Mouse (Mus musculus) liver, embryonic 13.5 days (tissue): Measurements from ENCODE around the gene Dll1. TPM values are rescaled to one million over a fixed set of nuclear protein-coding genes. Genes with fewer than 3 reads are reported as not detected.
A peak's percentile ranks its signal among the peaks of the same experiment; 100 is the strongest.

Experiments used
- ATAC-seq: fragments of 200-750 bp; cut with Nextera tagmentation; 2 replicates; pipeline ENCODE4 v1.8.0; 2017; ENCODE audit warnings: low read depth, mild to moderate bottlenecking, moderate number of reproducible peaks, moderate library complexity
- DNase-seq: peaks from one replicate; pipeline ENCODE4 v3.0.0; 2022
- H3K27ac ChIP-seq: fragments of 300-500 bp; sonication (generic); 2 replicates; pipeline ENCODE4 v1.5.1; 2015; ENCODE audit warnings: moderate library complexity, mild to moderate bottlenecking, inconsistent platforms
- H3K27me3 ChIP-seq: fragments of 300-500 bp; sonication (generic); 2 replicates; pipeline ENCODE4 v1.6.1; 2015; ENCODE audit warnings: mild to moderate bottlenecking, inconsistent platforms
- H3K36me3 ChIP-seq: fragments of 300-500 bp; sonication (generic); 2 replicates; pipeline ENCODE4 v1.6.1; 2015; ENCODE audit warnings: mild to moderate bottlenecking, inconsistent platforms
- H3K4me1 ChIP-seq: fragments of 300-500 bp; sonication (generic); replicated peaks from 2 replicates; pipeline ENCODE4 v1.6.1; 2015; ENCODE audit warnings: inconsistent platforms
- H3K4me2 ChIP-seq: fragments of 300-500 bp; sonication (generic); 2 replicates; pipeline ENCODE4 v1.6.1; 2015; ENCODE audit warnings: inconsistent platforms, mild to moderate bottlenecking, moderate library complexity
- H3K4me3 ChIP-seq: fragments of 300-500 bp; sonication (generic); replicated peaks from 2 replicates; pipeline ENCODE4 v1.5.1; 2015; ENCODE audit warnings: mild to moderate bottlenecking, inconsistent platforms
- H3K9ac ChIP-seq: fragments of 300-500 bp; sonication (generic); 2 replicates; pipeline ENCODE4 v1.6.1; 2015; ENCODE audit warnings: mild to moderate bottlenecking, inconsistent platforms
- H3K9me3 ChIP-seq: fragments of 300-500 bp; sonication (generic); replicated peaks from 2 replicates; pipeline ENCODE4 v1.6.1; 2016; ENCODE audit warnings: inconsistent platforms
- WGBS: fragments of 180-500 bp; shearing (Covaris S2); methylation state at CpG from one replicate; pipeline ENCODE4 v1.1.7; 2015; ENCODE audit not compliant: insufficient replicate concordance; 5-methylcytosine and 5-hydroxymethylcytosine counted together
- polyA plus RNA-seq: library from polyadenylated mRNA; unstranded; fragments of >200 nt; fragmentation: Nextera tagmentation; extraction: Ambion mirVana; gene quantifications from 2 replicates; pipeline ENCODE4 v1.2.1, GENCODE M21; 2015

Gene Dll1
- polyA plus RNA-seq, 1 experiment from 2014 or later = 1.3 TPM

DNA sequence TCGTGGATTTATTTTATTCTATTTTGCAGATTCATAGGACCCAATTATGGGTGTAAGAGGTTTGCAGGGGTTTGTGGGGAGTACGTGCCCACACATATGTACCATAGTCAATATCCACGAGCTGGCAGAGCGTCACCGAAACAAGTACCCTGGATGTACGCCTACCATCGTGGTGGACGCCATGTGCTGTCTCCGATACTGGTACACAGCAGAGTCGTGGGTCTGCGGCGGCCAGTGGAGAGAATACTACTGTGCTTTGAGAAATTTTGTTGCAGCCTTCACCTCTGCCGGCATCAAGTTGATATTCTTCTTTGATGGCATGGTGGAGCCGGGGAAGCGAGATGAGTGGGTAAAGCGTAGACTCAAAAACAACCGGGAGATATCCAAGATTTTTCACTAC lies 25.0 kb upstream of the Dll1 start:
- peaks cover 28% of the 10 kb centered on the region for H3K36me3 ChIP-seq
- no peaks in the 10 kb centered on the region for H3K9me3 ChIP-seq
- H3K4me2 ChIP-seq = no peak overlapping the region
- no peak overlapping the region for H3K27ac ChIP-seq
- no peak overlapping the region for H3K4me3 ChIP-seq
- ATAC-seq (no peak), DNase-seq (no peak)
- 85% methylated on average over 17 of the region's 17 CpGs for WGBS
- H3K27me3 ChIP-seq = no peaks in the 10 kb centered on the region
- H3K4me1 ChIP-seq = peaks cover 8% of the 10 kb centered on the region
- H3K9ac ChIP-seq = no peak overlapping the region

DNA sequence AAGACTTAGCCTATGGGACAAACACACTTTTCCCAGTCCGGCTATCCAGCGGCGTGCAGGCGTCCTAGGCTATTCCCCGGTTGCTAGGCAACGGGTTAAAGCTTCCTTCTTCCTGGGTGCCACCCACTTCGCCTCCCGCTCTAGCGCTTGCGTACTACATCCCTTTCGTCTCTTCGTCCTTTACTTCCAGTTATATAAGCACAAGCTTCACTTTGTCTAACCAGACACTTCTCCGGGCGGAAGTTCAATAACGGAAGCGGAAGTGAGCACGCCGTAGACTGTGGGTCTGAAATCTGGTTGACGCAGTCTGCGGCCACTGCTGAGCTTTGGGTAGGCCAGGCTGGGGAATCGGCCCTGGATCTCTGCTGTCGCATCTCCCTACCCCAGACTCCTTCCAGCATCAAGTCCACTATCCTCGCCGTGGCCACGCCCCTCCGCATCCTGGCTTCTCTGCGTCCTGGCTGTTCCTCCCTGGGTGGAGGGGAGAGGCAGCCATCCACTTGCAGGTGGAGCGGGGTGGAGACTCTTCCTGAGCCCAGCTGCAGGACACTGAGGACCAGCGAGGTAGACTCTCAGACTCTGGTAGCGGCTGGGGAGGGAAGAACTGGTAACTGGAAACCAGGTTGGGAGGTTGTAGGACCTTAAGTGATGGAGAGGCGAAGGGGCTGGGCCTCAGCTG lies 19.5 kb upstream of the Dll1 start, which contains the start of gene Fam120b:
TSS of gene Fam120b (plus strand) at position 206 of the 679 bp plus-strand sequence.
- Histone ChIP-seq H3K36me3 (no peaks in the 10 kb centered on the region), H3K4me1 (peaks cover 21% of the 10 kb centered on the region), H3K4me2 (peak within 1 kb of the TSS; percentile 81), H3K4me3 (peak within 1 kb of the TSS; percentile 76), H3K9ac (peak within 1 kb of the TSS; percentile 77), H3K27me3 (peaks cover 11% of the 10 kb centered on the region; the same call in 1 of the 2 replicates), H3K9me3 (no peaks in the 10 kb centered on the region), H3K27ac (peak within 1 kb of the TSS; percentile 50)
- ATAC-seq (peak; percentile 91), DNase-seq (peak; percentile 69)
- 2% methylated on average over 31 of the region's 31 CpGs for WGBS

DNA sequence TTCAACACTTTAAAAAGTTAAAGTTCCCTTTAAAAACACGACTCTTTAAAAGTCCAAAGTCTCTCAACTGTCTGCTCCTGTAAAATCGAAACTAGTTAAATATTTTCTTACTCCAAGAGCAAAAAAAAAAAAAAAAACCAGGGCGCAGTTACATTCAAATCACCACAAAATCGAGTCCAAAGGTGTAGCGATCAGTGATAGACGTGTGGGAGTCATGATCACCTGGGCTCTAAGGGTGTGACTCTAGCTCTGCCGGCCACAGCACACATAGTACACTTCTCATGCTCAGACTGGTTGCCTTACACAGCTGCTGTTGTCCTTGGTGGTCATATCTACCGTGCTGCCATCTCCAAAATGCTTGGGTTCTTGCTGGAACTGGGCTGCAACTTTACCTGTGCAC lies 12.7 kb upstream of the Dll1 start:
- Histone ChIP-seq H3K4me3 (no peak overlapping the region), H3K4me1 (no peaks in the 10 kb centered on the region), H3K4me2 (no peak overlapping the region), H3K9me3 (no peaks in the 10 kb centered on the region), H3K27ac (peak overlapping the region; percentile 44), H3K9ac (no peak overlapping the region), H3K27me3 (peaks cover 18% of the 10 kb centered on the region; the same call in 1 of the 2 replicates), H3K36me3 (no peaks in the 10 kb centered on the region)
- no peak for DNase-seq
- WGBS = 49% methylated on average over 8 of the region's 8 CpGs
- ATAC-seq = peak; percentile 77

DNA sequence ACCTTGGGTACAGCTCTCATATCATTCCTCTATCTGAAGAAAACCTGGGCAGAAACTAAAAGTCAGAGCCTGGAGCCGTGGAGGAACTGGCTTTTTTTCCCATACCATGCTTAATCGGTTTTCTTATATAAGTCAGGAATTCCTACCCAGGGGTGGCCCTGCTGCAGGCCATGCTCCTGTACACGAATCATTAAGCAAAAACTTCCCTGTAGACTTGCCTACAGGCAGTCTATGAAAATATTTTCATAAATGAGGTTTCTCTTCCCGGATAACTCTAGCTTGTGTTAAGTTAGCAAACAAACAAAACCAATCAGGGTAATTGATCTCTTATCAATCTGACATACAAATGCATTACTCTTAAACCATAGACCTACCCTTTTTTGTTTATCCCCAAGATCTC lies 12.2 kb upstream of the Dll1 start:
- Histone ChIP-seq H3K4me2 (no peak overlapping the region), H3K4me1 (no peaks in the 10 kb centered on the region), H3K9ac (no peak overlapping the region), H3K36me3 (no peaks in the 10 kb centered on the region), H3K27me3 (peaks cover 21% of the 10 kb centered on the region), H3K9me3 (no peaks in the 10 kb centered on the region), H3K4me3 (no peak overlapping the region), H3K27ac (no peak overlapping the region)
- DNase-seq = no peak
- ATAC-seq = peak; percentile 29; the same call in 1 of the 2 replicates
- WGBS = 50% methylated on average over 4 of the region's 4 CpGs

DNA sequence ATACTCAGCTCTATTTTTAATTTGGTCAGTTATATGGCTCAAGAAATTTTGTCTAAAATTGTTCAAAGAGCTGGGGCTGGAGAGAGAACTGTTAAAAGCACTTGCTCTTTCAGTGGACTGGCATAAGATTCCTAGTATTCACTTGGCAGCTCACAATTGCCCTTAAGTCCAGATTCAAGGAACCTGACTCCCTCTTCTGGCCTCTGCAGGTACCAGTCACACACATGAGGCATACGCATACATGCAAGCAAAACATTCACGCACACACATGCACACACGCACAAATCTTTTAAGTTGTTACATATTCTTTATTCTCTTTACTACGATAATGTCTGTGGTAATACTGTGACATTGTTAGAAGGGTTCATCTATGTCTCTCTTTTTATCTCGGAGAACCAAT lies 6.7 kb upstream of the Dll1 start:
- H3K9ac ChIP-seq = no peak overlapping the region
- H3K9me3 ChIP-seq = no peaks in the 10 kb centered on the region
- DNase-seq (no peak), ATAC-seq (no peak)
- H3K27ac ChIP-seq = no peak overlapping the region
- H3K4me3 ChIP-seq = no peak overlapping the region
- WGBS = 78% methylated on average over 5 of the region's 5 CpGs
- peaks cover 9% of the 10 kb centered on the region; the same call in 1 of the 2 replicates for H3K4me1 ChIP-seq
- no peak overlapping the region for H3K4me2 ChIP-seq
- H3K27me3 ChIP-seq = peaks cover 62% of the 10 kb centered on the region
- no peaks in the 10 kb centered on the region for H3K36me3 ChIP-seq

DNA sequence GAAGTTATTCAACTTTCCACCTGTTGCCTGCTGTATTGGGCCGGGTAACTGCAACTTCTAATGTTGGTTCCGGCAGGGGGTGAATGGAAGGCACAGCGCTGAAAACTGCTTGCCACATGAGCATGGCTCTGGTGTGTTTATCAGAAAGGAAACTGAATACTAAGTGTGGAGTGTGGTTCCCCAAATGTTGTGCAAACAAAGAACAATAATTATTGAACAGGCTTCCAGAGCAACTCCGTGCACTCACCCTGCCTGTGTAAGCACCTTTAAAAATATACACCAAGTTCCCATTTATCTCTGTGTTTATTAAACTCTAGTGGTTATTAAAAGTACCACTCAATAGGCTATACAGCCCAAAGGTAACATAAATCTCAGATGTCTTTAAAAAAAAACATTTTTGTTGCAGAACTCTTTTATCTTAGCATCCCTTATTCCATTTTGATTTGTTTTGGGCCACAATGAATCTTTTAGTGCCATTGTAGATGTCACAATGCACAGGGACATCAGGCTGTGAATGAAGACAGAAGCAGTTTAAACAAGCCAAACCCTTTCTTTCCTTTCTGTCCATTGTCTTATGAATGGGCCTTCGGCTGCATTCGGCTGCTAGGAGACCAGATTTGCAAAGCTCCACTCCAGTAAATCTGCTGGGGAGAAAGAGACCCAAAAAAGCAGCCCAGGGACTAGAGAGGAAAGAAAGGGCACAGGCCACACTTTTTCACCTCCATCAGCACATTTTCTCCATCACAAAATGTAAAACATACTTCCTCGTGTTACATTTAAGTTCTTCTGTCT lies 5.4 kb upstream of the Dll1 start:
- 30% methylated on average over 7 of the region's 7 CpGs for WGBS
- Histone ChIP-seq H3K4me3 (no peak overlapping the region), H3K36me3 (no peaks in the 10 kb centered on the region), H3K27ac (no peak overlapping the region), H3K9ac (no peak overlapping the region), H3K27me3 (peaks cover 75% of the 10 kb centered on the region), H3K4me1 (peaks cover 9% of the 10 kb centered on the region; the same call in 1 of the 2 replicates), H3K9me3 (no peaks in the 10 kb centered on the region), H3K4me2 (no peak overlapping the region)
- no peak for DNase-seq
- no peak for ATAC-seq

DNA sequence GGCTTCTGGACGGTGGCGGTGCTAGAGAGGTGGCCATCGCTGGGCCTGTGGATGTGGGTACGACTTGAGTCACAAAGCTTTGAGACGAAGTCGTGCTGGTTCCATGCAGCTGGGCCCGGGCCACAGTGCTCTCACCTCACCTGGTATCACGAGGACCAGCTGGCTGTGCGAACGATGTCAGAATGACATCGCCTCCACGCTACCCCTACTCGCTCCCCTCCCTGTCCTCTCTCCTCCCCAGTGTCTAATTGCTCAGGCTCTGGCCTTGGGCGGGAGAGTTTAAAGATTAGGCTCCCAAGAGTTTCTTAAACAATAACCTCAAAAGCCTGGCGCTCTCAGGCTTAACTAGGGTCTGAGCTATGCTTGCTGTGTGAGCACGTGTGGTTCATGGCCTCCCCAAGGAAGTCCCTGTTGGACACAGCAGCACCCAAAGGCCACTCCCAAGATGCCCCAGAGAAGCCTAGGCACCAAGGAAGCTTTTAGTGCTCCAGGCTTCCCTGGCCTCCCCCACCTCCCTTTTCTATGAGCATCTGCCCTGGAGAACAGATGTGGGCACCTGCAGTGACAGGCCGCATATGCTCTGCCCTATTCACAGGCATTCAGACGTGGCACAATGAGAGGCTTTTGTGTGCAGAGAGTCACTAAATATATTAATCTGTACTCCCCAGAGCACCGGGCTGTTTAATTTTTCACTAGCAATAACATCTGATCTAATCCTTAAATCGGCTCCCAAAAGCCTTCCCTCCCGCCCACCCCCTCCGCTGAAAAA lies 4.6 kb upstream of the Dll1 start:
- H3K9me3 ChIP-seq = no peaks in the 10 kb centered on the region
- no peak overlapping the region for H3K9ac ChIP-seq
- ATAC-seq (0 out of 2 replicates have a peak, but pooled peaks have one; percentile 11), DNase-seq (no peak)
- H3K4me2 ChIP-seq = peak overlapping the region; percentile 57
- H3K27me3 ChIP-seq = peaks cover 78% of the 10 kb centered on the region
- peak overlapping the region; percentile 43 for H3K4me3 ChIP-seq
- WGBS = 12% methylated on average over 22 of the region's 22 CpGs
- H3K36me3 ChIP-seq = no peaks in the 10 kb centered on the region
- no peak overlapping the region for H3K27ac ChIP-seq
- H3K4me1 ChIP-seq = peaks cover 15% of the 10 kb centered on the region

DNA sequence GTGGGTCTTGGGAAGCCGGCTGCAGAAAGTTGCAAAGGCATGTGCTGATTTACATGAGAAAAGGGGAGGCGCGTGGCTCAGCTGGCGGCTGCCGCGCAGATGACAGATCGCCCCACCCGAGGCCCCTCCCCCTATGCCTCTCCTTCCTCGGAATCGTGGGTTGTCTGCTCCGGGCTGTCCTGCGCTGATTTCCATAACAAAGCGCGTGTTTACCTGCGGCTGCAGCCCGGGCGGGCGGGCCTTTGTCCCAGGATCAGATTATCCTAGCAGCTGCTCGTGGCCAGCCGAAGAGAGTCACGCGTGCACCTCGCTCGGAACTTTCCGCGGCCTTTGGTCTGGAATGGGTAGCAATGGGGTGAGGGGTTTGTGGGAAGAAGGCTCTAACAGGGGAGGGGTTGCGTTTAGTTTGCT lies 4.0 kb upstream of the Dll1 start:
- H3K9me3 ChIP-seq = no peaks in the 10 kb centered on the region
- H3K27ac ChIP-seq = no peak overlapping the region
- ATAC-seq = no peak
- H3K4me2 ChIP-seq = peak overlapping the region; percentile 57
- H3K27me3 ChIP-seq = peaks cover 85% of the 10 kb centered on the region
- H3K4me3 ChIP-seq = peak overlapping the region; percentile 43
- DNase-seq = no peak
- H3K9ac ChIP-seq = no peak overlapping the region
- peaks cover 17% of the 10 kb centered on the region for H3K4me1 ChIP-seq
- WGBS = 2% methylated on average over 27 of the region's 27 CpGs
- H3K36me3 ChIP-seq = no peaks in the 10 kb centered on the region

DNA sequence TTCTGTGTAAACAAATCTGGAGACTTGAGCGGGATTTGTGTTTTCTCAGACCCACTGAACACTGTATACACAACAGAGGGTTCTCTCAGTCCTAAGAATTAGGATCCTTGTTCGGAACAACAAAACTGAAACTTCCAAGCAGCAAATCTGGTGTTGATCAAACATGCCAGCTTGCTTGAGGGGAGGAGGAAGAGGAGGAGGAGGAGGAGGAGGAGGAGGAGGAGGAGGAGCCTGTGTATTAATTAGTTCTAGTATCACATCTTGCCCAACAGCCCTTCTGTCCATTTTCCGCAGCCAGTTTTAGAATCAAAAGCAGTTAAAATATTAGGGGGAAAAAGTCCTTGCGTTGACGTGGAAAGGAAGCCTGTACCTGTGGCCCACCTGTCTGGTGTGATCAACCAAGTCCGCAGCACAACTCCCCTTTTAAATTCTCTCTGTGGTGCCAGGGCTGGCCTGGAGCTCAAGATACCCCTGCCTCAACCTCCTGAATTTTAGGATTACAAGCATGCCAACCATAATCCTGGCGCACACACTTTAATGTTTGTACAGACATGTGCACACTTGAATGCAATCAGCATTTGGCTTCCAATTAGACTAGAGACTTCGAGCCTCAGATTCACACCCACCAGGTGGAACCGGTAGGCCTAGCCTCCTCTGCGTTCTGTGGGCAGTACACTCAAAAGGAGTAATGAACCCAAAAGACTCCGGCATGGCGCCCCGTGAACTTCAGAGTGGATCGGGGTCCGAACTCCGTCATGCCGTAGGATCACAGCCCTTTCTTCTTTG lies 3.3 kb upstream of the Dll1 start:
- 11% methylated on average over 17 of the region's 17 CpGs for WGBS
- Histone ChIP-seq H3K4me2 (peak overlapping the region; percentile 57), H3K9ac (no peak overlapping the region), H3K4me3 (peak overlapping the region; percentile 43), H3K27ac (no peak overlapping the region), H3K27me3 (peaks cover 92% of the 10 kb centered on the region), H3K4me1 (peaks cover 20% of the 10 kb centered on the region), H3K9me3 (no peaks in the 10 kb centered on the region), H3K36me3 (no peaks in the 10 kb centered on the region)
- DNase-seq (no peak), ATAC-seq (no peak)

DNA sequence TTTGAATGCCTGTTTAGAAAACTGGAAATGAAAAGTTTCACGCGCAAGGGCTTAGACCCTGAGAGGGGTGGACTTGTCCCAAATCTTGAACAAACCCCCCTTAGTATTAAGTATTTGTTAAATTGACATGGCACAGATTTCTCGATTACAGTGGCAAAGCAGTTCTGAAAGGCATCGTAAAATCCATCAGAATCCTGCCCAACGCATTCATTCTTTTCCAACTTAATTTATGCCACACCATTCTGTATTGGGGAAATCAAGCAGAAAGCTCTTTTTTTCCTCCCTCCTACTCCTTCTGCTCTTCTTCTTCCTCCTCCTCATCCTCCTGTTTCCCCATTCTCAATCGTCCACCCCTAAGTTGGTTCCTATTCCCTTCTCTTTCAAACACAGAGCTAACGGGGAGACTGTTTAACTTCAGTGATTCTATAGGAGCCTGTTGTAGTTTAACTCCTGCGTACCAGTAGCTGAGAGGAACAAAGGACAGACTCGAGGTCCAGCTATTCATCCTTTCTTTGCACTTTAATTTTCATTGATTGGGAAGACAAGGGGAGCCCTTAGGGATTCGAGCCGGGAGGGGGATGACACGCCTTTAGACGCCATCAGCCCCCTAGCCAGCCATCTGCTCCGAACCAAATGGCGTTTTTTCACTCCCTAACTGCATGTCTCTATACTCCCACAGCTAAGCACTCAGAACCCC lies 1.9 kb upstream of the Dll1 start:
- Histone ChIP-seq H3K36me3 (no peaks in the 10 kb centered on the region), H3K4me1 (peaks cover 28% of the 10 kb centered on the region), H3K27me3 (peaks cover 100% of the 10 kb centered on the region), H3K9me3 (no peaks in the 10 kb centered on the region), H3K27ac (no peak overlapping the region), H3K4me3 (no peak overlapping the region), H3K9ac (no peak overlapping the region), H3K4me2 (no peak overlapping the region)
- DNase-seq (no peak), ATAC-seq (no peak)
- WGBS = 13% methylated on average over 15 of the region's 15 CpGs
